Mouse (Mus musculus) layer of hippocampus, adult 11-12 months (tissue): ENCODE measurements at regions not wholly inside any gene's neighbourhood (a gene's known extent, or its start where the extent isn't known, plus 50 kb on each side); places are given as distances from the start of the nearest gene placed in this dataset.
"Not testable (repeated sequence)": the region's sequence is repeated elsewhere in the genome, so short reads cannot be mapped to it uniquely, and the experiment has no call there.

Experiments
- DNase-seq: peaks from one replicate; pipeline ENCODE4 v3.0.0; 2022; ENCODE audit warnings: low spot score

- peak; percentile 8 for DNase-seq
Observed at GRCm38 (mm10) chr10:31143856-31144488, 169.2 kb upstream of the Hddc2 start.

- no peak for DNase-seq
Observed at GRCm38 (mm10) chr10:31144489-31144872, 168.7 kb upstream of the Hddc2 start.

- DNase-seq = peak; percentile 46
Observed at GRCm38 (mm10) chr10:31173169-31173686, 140.0 kb upstream of the Hddc2 start.

- no peak for DNase-seq
Observed at GRCm38 (mm10) chr10:31189577-31189976, 123.6 kb upstream of the Hddc2 start.

GRCm38 (mm10) chr10:31212164-31212563 lies 101.0 kb upstream of the Hddc2 start:
- not testable (repeated sequence) for DNase-seq

GRCm38 (mm10) chr10:31212778-31213454 lies 100.3 kb upstream of the Hddc2 start:
- no peak for DNase-seq

- DNase-seq = no peak
Observed at GRCm38 (mm10) chr10:31221902-31222301, 91.3 kb upstream of the Hddc2 start.

- no peak for DNase-seq
Observed at GRCm38 (mm10) chr10:31229078-31229477, 84.1 kb upstream of the Hddc2 start.

- no peak for DNase-seq
Observed at GRCm38 (mm10) chr10:31242442-31242966, 70.7 kb upstream of the Hddc2 start.

GRCm38 (mm10) chr10:31252584-31253381 lies 60.4 kb upstream of the Hddc2 start:
- peak; percentile 12 for DNase-seq

- no peak for DNase-seq
Observed at GRCm38 (mm10) chr10:31256934-31257333, 56.2 kb upstream of the Hddc2 start.

GRCm38 (mm10) chr10:31257611-31258010 lies 55.6 kb upstream of the Hddc2 start:
- no peak for DNase-seq

GRCm38 (mm10) chr10:31260914-31261313 lies 52.3 kb upstream of the Hddc2 start:
- no peak for DNase-seq
